Mouse (Mus musculus) megakaryocyte, embryonic 14.5 days (primary cell): ENCODE measurements around the gene Tmem123.

ENCODE experiments used
- FLI1 ChIP-seq: IDR thresholded peaks from 2 replicates; pipeline ENCODE4 v1.6.1; 2012; ENCODE audit warnings: low read length, inconsistent platforms, mixed read lengths
- GATA1 ChIP-seq: IDR thresholded peaks from 3 replicates; pipeline ENCODE4 v1.6.1; 2012; ENCODE audit warnings: mixed read lengths, low read length, inconsistent platforms, borderline replicate concordance

DNA sequence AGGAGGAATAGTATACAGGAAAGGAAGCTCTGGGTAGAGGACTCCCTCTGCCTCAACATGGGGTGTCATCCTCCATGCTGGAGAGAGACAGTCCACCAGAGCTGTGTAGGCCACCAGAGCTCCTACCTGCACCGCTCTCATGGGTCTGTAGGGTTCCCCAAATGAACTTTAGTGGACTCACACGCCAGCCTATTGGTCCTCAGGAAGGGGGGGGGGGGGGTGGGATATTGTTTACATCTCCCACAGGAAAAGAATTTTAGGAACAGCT, 49.0 kb upstream of the Tmem123 start:
- TF ChIP-seq GATA1 (no peak), FLI1 (no peak)
